Mouse (Mus musculus) liver, embryonic 15.5 days (tissue): ENCODE data around the gene Cbs. TPM values are rescaled to one million over a fixed set of nuclear protein-coding genes. Genes with fewer than 3 reads are reported as not detected.

Source experiments
- ATAC-seq: fragments of 200-750 bp; cut with Nextera tagmentation; 2 replicates; pipeline ENCODE4 v1.8.0; 2017; ENCODE audit warnings: moderate number of reproducible peaks, mild to moderate bottlenecking, moderate library complexity; ENCODE audit not compliant: insufficient read depth
- H3K27ac ChIP-seq: fragments of 300-500 bp; sonication (generic); replicated peaks from 2 replicates; pipeline ENCODE4 v1.5.1; 2015; ENCODE audit warnings: mild to moderate bottlenecking, inconsistent platforms
- H3K27me3 ChIP-seq: fragments of 300-500 bp; sonication (generic); 2 replicates; pipeline ENCODE4 v1.6.1; 2015; ENCODE audit warnings: mild to moderate bottlenecking, inconsistent platforms
- H3K36me3 ChIP-seq: fragments of 300-500 bp; sonication (generic); replicated peaks from 2 replicates; pipeline ENCODE4 v1.6.1; 2015; ENCODE audit warnings: moderate library complexity, mild to moderate bottlenecking, inconsistent platforms
- H3K4me1 ChIP-seq: fragments of 300-500 bp; sonication (generic); replicated peaks from 2 replicates; pipeline ENCODE4 v1.6.1; 2015; ENCODE audit warnings: inconsistent platforms
- H3K4me2 ChIP-seq: fragments of 300-500 bp; sonication (generic); 2 replicates; pipeline ENCODE4 v1.6.1; 2015; ENCODE audit warnings: moderate library complexity, mild to moderate bottlenecking, inconsistent platforms
- H3K4me3 ChIP-seq: fragments of 300-500 bp; sonication (generic); replicated peaks from 2 replicates; pipeline ENCODE4 v1.5.1; 2015; ENCODE audit warnings: mild to moderate bottlenecking, inconsistent platforms
- H3K9ac ChIP-seq: fragments of 300-500 bp; sonication (generic); 2 replicates; pipeline ENCODE4 v1.6.1; 2015; ENCODE audit warnings: moderate library complexity, mild to moderate bottlenecking, inconsistent platforms
- H3K9me3 ChIP-seq: fragments of 300-500 bp; sonication (generic); replicated peaks from 2 replicates; pipeline ENCODE4 v1.6.1; 2016; ENCODE audit warnings: inconsistent platforms
- WGBS: fragments of 180-500 bp; shearing (Covaris S2); methylation state at CpG from one replicate; pipeline ENCODE4 v1.1.7; 2015; ENCODE audit warnings: mixed read lengths; ENCODE audit not compliant: insufficient replicate concordance; 5-methylcytosine and 5-hydroxymethylcytosine counted together
- microRNA-seq: library from miRNA; unstranded; fragments of <30 nt; microRNA quantifications from one replicate; pipeline ENCODE4, GENCODE M21; 2016
- polyA plus RNA-seq: library from polyadenylated mRNA; unstranded; fragments of >200 nt; fragmentation: Nextera tagmentation; extraction: Ambion mirVana; gene quantifications from 2 replicates; pipeline ENCODE4 v1.2.1, GENCODE M21; 2015

Gene Cbs
- polyA plus RNA-seq, 1 experiment from 2014 or later, result 35.7 TPM

GRCm38 (mm10) chr17:31565141-31566056, 71.6 kb downstream of the Cbs start:
- WGBS, result under 1% methylated on average over 87 of the region's 88 CpGs
- peak overlapping the region; percentile 85 for H3K4me3 ChIP-seq
- H3K36me3 ChIP-seq, result no peaks in the 10 kb centered on the region
- peak overlapping the region; percentile 95 for H3K27ac ChIP-seq
- H3K9me3 ChIP-seq, result no peaks in the 10 kb centered on the region
- H3K9ac ChIP-seq, result peak overlapping the region; percentile 93
- ATAC-seq, result peak; percentile 24
- H3K4me2 ChIP-seq, result peak overlapping the region; percentile 98
- H3K4me1 ChIP-seq, result peaks cover 45% of the 10 kb centered on the region
- H3K27me3 ChIP-seq, result no peaks in the 10 kb centered on the region

- no peak for ATAC-seq
- H3K4me1 ChIP-seq, result peaks cover 45% of the 10 kb centered on the region
- H3K36me3 ChIP-seq, result no peaks in the 10 kb centered on the region
- 0% methylated on average over 37 of the region's 44 CpGs for WGBS
- peak overlapping the region; percentile 85 for H3K4me3 ChIP-seq
- no peaks in the 10 kb centered on the region for H3K27me3 ChIP-seq
- H3K9ac ChIP-seq, result peak overlapping the region; percentile 93
- H3K4me2 ChIP-seq, result peak overlapping the region; percentile 98
- peak overlapping the region; percentile 95 for H3K27ac ChIP-seq
- no peaks in the 10 kb centered on the region for H3K9me3 ChIP-seq
Observed at GRCm38 (mm10) chr17:31564858-31565140, 72.2 kb downstream of the Cbs start.

GRCm38 (mm10) chr17:31564015-31564857, 72.8 kb downstream of the Cbs start, which contains the start of gene Pknox1:
TSS of gene Pknox1 (plus strand) at chr17:31564734.
- H3K9ac ChIP-seq, result peak within 1 kb of the TSS; percentile 93
- H3K27me3 ChIP-seq, result no peaks in the 10 kb centered on the region
- H3K36me3 ChIP-seq, result no peaks in the 10 kb centered on the region
- whole genome bisulfite sequencing, result under 1% methylated on average over 64 of the region's 72 CpGs
- no peaks in the 10 kb centered on the region for H3K9me3 ChIP-seq
- peak within 1 kb of the TSS; percentile 95 for H3K27ac ChIP-seq
- peaks cover 45% of the 10 kb centered on the region for H3K4me1 ChIP-seq
- H3K4me3 ChIP-seq, result peak within 1 kb of the TSS; percentile 85
- peak within 1 kb of the TSS; percentile 98 for H3K4me2 ChIP-seq
- peak; percentile 88 for ATAC-seq

- peak overlapping the region; percentile 59 for H3K9ac ChIP-seq
- no peak for ATAC-seq
- WGBS, result 10% methylated on average over 12 of the region's 12 CpGs
- no peaks in the 10 kb centered on the region for H3K27me3 ChIP-seq
- H3K36me3 ChIP-seq, result no peaks in the 10 kb centered on the region
- H3K4me3 ChIP-seq, result peak overlapping the region; percentile 61
- peak overlapping the region; percentile 98 for H3K4me2 ChIP-seq
- peaks cover 45% of the 10 kb centered on the region for H3K4me1 ChIP-seq
- H3K27ac ChIP-seq, result peak overlapping the region; percentile 84
- no peaks in the 10 kb centered on the region for H3K9me3 ChIP-seq
Observed at GRCm38 (mm10) chr17:31563632-31564014, 73.4 kb downstream of the Cbs start.

GRCm38 (mm10) chr17:31559021-31559789, 77.8 kb downstream of the Cbs start:
- H3K27me3 ChIP-seq, result no peaks in the 10 kb centered on the region
- no peak overlapping the region for H3K4me2 ChIP-seq
- no peak overlapping the region for H3K4me3 ChIP-seq
- H3K9me3 ChIP-seq, result no peaks in the 10 kb centered on the region
- ATAC-seq, result no peak
- H3K27ac ChIP-seq, result no peak overlapping the region
- peaks cover 18% of the 10 kb centered on the region for H3K4me1 ChIP-seq
- WGBS, result 69% methylated on average over 11 of the region's 11 CpGs
- H3K9ac ChIP-seq, result no peak overlapping the region
- H3K36me3 ChIP-seq, result no peaks in the 10 kb centered on the region

Small RNAs within 50 kb of the gene (microRNA-seq; reads per million reads assigned to microRNA genes)
- gene Gm24970, result not detected

Other genes with a start within 250 kb of the Cbs start
- gene Wdr4, start 117.3 kb downstream of the Cbs start, polyA plus RNA-seq, result 21.4 and 23.8 TPM in 2 replicates
- 160 TPM in 2 replicates for gene Ndufv3, start 117.1 kb downstream of the Cbs start, polyA plus RNA-seq
- 9.8 and 10.1 TPM in 2 replicates for gene Pknox1, start 72.5 kb downstream of the Cbs start, polyA plus RNA-seq
- 138 and 139 TPM in 2 replicates for gene U2af1, start 21.7 kb upstream of the Cbs start, polyA plus RNA-seq
- gene Cryaa, start 40.6 kb upstream of the Cbs start, polyA plus RNA-seq, result not detected in 2 replicates
- gene Sik1, start 218.6 kb upstream of the Cbs start, polyA plus RNA-seq, result 5.3 and 6.8 TPM in 2 replicates